Mouse (Mus musculus) E14TG2a.4 (cell line): Measurements from ENCODE around the gene Msh5.

Experiments used
- CTCF ChIP-seq: conservative IDR thresholded peaks from 2 replicates; pipeline ENCODE4 v1.5.1; 2014; ENCODE audit warnings: low read length
- NANOG ChIP-seq: IDR thresholded peaks from 2 replicates; pipeline ENCODE4 v1.6.1; 2014; ENCODE audit warnings: borderline replicate concordance, low read length, mixed read lengths
- POU5F1 ChIP-seq: IDR thresholded peaks from 2 replicates; pipeline ENCODE4 v1.6.1; 2014; ENCODE audit warnings: low read length, borderline replicate concordance

GRCm38 (mm10) chr17:35029691-35030532 lies 16.6 kb downstream of the Msh5 start:
- no peak for TF ChIP-seq CTCF
- no peak for TF ChIP-seq NANOG
- TF ChIP-seq POU5F1, result no peak
